Comparison of ENCODE assay signal across 8 mouse cellular contexts in genomic region chr17:25874148-25874720, GRCm38 (mm10). TPM values are rescaled to one million over a fixed set of nuclear protein-coding genes. Genes with fewer than 3 reads are reported as not detected.
A peak's percentile ranks its signal among the peaks of the same experiment; 100 is the strongest.
DNase-seq lines count a peak whose midpoint lies in the region; ATAC-seq and TF ChIP-seq lines count a peak whose summit lies in the region.

No protein-coding gene starts in this region.

- H3K36me3 ChIP-seq in embryonic facial prominence, embryonic 13.5 days, result peaks cover 18% of the 10 kb centered on the region
- H3K36me3 ChIP-seq in intestine, postnatal 0 days (ENCODE audit: control insufficient read depth, insufficient read depth), result peaks cover 10% of the 10 kb centered on the region
- H3K36me3 ChIP-seq in neural tube, embryonic 11.5 days (ENCODE audit: control insufficient read depth, insufficient read depth, low read length), result peaks cover 7% of the 10 kb centered on the region; the same call in 1 of the 2 replicates

- TF ChIP-seq CTCF in layer of hippocampus, adult 2 months (conservative IDR thresholded peaks at IDR 0.05), result no peak
- TF ChIP-seq CTCF in intestine, postnatal 0 days (IDR thresholded peaks at IDR 0.05; ENCODE audit: low read depth), result no peak

- H3K27ac ChIP-seq in layer of hippocampus, adult 2 months, result peak overlapping the region; percentile 97
- H3K27ac ChIP-seq in embryonic facial prominence, embryonic 13.5 days, result peak overlapping the region; percentile 93
- peak overlapping the region; percentile 63 for H3K27ac ChIP-seq in intestine, postnatal 0 days (ENCODE audit: low read depth, low read length)
- H3K27ac ChIP-seq in neural tube, embryonic 11.5 days (ENCODE audit: low read depth, low read length), result peak overlapping the region; percentile 11; the same call in 1 of the 2 replicates

- no peak for ATAC-seq in embryonic facial prominence, embryonic 13.5 days (ENCODE audit: insufficient number of reproducible peaks, insufficient read depth, low FRiP score, low TSS enrichment, low read depth)
- ATAC-seq in intestine, postnatal 0 days, result no peak
- no peak for ATAC-seq in neural tube, embryonic 11.5 days (ENCODE audit: insufficient read depth, low FRiP score, low TSS enrichment)
- no peak for ATAC-seq in megakaryocyte progenitor cell, adult 5-6 weeks (replicated peaks; ENCODE audit: poor library complexity)

- no peaks in the 10 kb centered on the region for H3K27me3 ChIP-seq in embryonic facial prominence, embryonic 13.5 days
- H3K27me3 ChIP-seq in intestine, postnatal 0 days (replicated peaks; ENCODE audit: control insufficient read depth, insufficient read depth, low read length), result no peaks in the 10 kb centered on the region
- H3K27me3 ChIP-seq in neural tube, embryonic 11.5 days (ENCODE audit: control insufficient read depth, insufficient read depth, low read length), result no peaks in the 10 kb centered on the region

- H3K4me2 ChIP-seq in embryonic facial prominence, embryonic 13.5 days, result peak overlapping the region; percentile 94
- H3K4me2 ChIP-seq in intestine, postnatal 0 days (replicated peaks; ENCODE audit: low read depth), result peak overlapping the region; percentile 86
- H3K4me2 ChIP-seq in neural tube, embryonic 11.5 days (ENCODE audit: low read depth), result peak overlapping the region; percentile 97

- WGBS in embryonic facial prominence, embryonic 13.5 days, result 5% methylated on average over 14 of the region's 14 CpGs
- WGBS in intestine, postnatal 0 days, result 5% methylated on average over 14 of the region's 14 CpGs
- WGBS in neural tube, embryonic 11.5 days, result 8% methylated on average over 14 of the region's 14 CpGs

- H3K4me1 ChIP-seq in embryonic facial prominence, embryonic 13.5 days, result peaks cover 21% of the 10 kb centered on the region
- H3K4me1 ChIP-seq in intestine, postnatal 0 days (replicated peaks; ENCODE audit: control insufficient read depth, insufficient read depth, low read length), result peaks cover 6% of the 10 kb centered on the region; the same call in 1 of the 2 replicates
- H3K4me1 ChIP-seq in neural tube, embryonic 11.5 days (ENCODE audit: control insufficient read depth, insufficient read depth, low read length), result peaks cover 13% of the 10 kb centered on the region

- H3K4me3 ChIP-seq in layer of hippocampus, adult 2 months, result peak overlapping the region; percentile 99
- H3K4me3 ChIP-seq in embryonic facial prominence, embryonic 13.5 days, result peak overlapping the region; percentile 80
- H3K4me3 ChIP-seq in intestine, postnatal 0 days (ENCODE audit: low read depth, low read length), result peak overlapping the region; percentile 74
- H3K4me3 ChIP-seq in neural tube, embryonic 11.5 days (ENCODE audit: low read depth, low read length), result peak overlapping the region; percentile 72

- DNase-seq in layer of hippocampus, adult 2 months (ENCODE audit: low spot score in 2 of 2), result no peak
- DNase-seq in layer of hippocampus, adult 11-12 months (ENCODE audit: low spot score), result no peak
- no peak for DNase-seq in neural tube, embryonic 11.5 days (ENCODE audit: low spot score)
- DNase-seq in spleen, adult 12 weeks (ENCODE audit: low spot score), result no peak
- DNase-seq in lung, adult 18-20 months, result no peak

- H3K9me3 ChIP-seq in embryonic facial prominence, embryonic 13.5 days, result no peaks in the 10 kb centered on the region
- no peaks in the 10 kb centered on the region for H3K9me3 ChIP-seq in intestine, postnatal 0 days (ENCODE audit: control insufficient read depth)
- no peaks in the 10 kb centered on the region for H3K9me3 ChIP-seq in neural tube, embryonic 11.5 days (ENCODE audit: control insufficient read depth, low read length)

- peak overlapping the region; percentile 84 for H3K9ac ChIP-seq in embryonic facial prominence, embryonic 13.5 days
- peak overlapping the region; percentile 40 for H3K9ac ChIP-seq in intestine, postnatal 0 days (ENCODE audit: low read depth, low read length)
- H3K9ac ChIP-seq in neural tube, embryonic 11.5 days (ENCODE audit: low read length), result peak overlapping the region; percentile 57

RNA-seq across cellular contexts. Expression of gene Mettl26, which starts 0.6 kb away (rescaled TPM):
- 10 to 100 TPM; 39.0 to 39.9 TPM for total RNA-seq in layer of hippocampus, adult 2 months (2021)
- 47.1 and 50.6 TPM in 2 replicates for polyA plus RNA-seq in embryonic facial prominence, embryonic 13.5 days (2015; fragmentation: Nextera tagmentation; extraction: Ambion mirVana)
- 46.6 and 51.7 TPM in 2 replicates for polyA plus RNA-seq in intestine, postnatal 0 days (2015; fragmentation: Nextera tagmentation; extraction: Ambion mirVana)
- 57.8 and 58.8 TPM in 2 replicates for polyA plus RNA-seq in neural tube, embryonic 11.5 days (2014; fragmentation: Nextera tagmentation; extraction: Ambion mirVana)
- 34.3 and 39.1 TPM in 2 replicates for total RNA-seq in megakaryocyte progenitor cell, adult 5-6 weeks (2015)
- total RNA-seq in megakaryocyte progenitor cell, adult 5-6 weeks (2017), result 15.4 and 22.3 TPM in 2 replicates

RNA-seq across cellular contexts. Expression of gene Mcrip2, which starts 5.7 kb away (rescaled TPM):
- 10 to 100 TPM; 20.9 to 21.6 TPM for total RNA-seq in layer of hippocampus, adult 2 months (2021)
- polyA plus RNA-seq in embryonic facial prominence, embryonic 13.5 days (2015; fragmentation: Nextera tagmentation; extraction: Ambion mirVana), result 11.1 and 13.4 TPM in 2 replicates
- polyA plus RNA-seq in intestine, postnatal 0 days (2015; fragmentation: Nextera tagmentation; extraction: Ambion mirVana), result 51.0 and 55.9 TPM in 2 replicates
- 8.2 and 8.7 TPM in 2 replicates for polyA plus RNA-seq in neural tube, embryonic 11.5 days (2014; fragmentation: Nextera tagmentation; extraction: Ambion mirVana)
- total RNA-seq in megakaryocyte progenitor cell, adult 5-6 weeks (2015), result 41.0 and 42.2 TPM in 2 replicates
- 8.6 and 19.7 TPM in 2 replicates for total RNA-seq in megakaryocyte progenitor cell, adult 5-6 weeks (2017)

RNA-seq across cellular contexts. Expression of gene Wfikkn1, which starts 6.4 kb away (rescaled TPM):
- 1 to 10 TPM; 1.7 to 2.8 TPM for total RNA-seq in layer of hippocampus, adult 2 months (2021)
- polyA plus RNA-seq in embryonic facial prominence, embryonic 13.5 days (2015; fragmentation: Nextera tagmentation; extraction: Ambion mirVana), result 0.56 and 0.73 TPM in 2 replicates
- polyA plus RNA-seq in intestine, postnatal 0 days (2015; fragmentation: Nextera tagmentation; extraction: Ambion mirVana), result 0.14 and 0.27 TPM in 2 replicates
- polyA plus RNA-seq in neural tube, embryonic 11.5 days (2014; fragmentation: Nextera tagmentation; extraction: Ambion mirVana), result 1.2 and 1.7 TPM in 2 replicates
- 0.37 and 1.1 TPM in 2 replicates for total RNA-seq in megakaryocyte progenitor cell, adult 5-6 weeks (2015)
- 0.12 and 0.54 TPM in 2 replicates for total RNA-seq in megakaryocyte progenitor cell, adult 5-6 weeks (2017)

RNA-seq across cellular contexts. Expression of gene Wdr90, which starts 12.9 kb away (rescaled TPM):
- 10 to 100 TPM; 21.7 to 24.6 TPM for total RNA-seq in layer of hippocampus, adult 2 months (2021)
- polyA plus RNA-seq in embryonic facial prominence, embryonic 13.5 days (2015; fragmentation: Nextera tagmentation; extraction: Ambion mirVana), result 30.0 and 31.2 TPM in 2 replicates
- polyA plus RNA-seq in intestine, postnatal 0 days (2015; fragmentation: Nextera tagmentation; extraction: Ambion mirVana), result 2.5 and 2.9 TPM in 2 replicates
- 17.8 and 20.3 TPM in 2 replicates for polyA plus RNA-seq in neural tube, embryonic 11.5 days (2014; fragmentation: Nextera tagmentation; extraction: Ambion mirVana)
- 29.5 and 37.9 TPM in 2 replicates for total RNA-seq in megakaryocyte progenitor cell, adult 5-6 weeks (2015)
- total RNA-seq in megakaryocyte progenitor cell, adult 5-6 weeks (2017), result 17.4 and 17.6 TPM in 2 replicates

RNA-seq across cellular contexts. Expression of gene Rhot2, which starts 29.6 kb away (rescaled TPM):
- 100 to 1,000 TPM in 1 of 2 experiments, 10 to 100 TPM in 1; 95.9 to 107 TPM for total RNA-seq in layer of hippocampus, adult 2 months (2021)
- polyA plus RNA-seq in embryonic facial prominence, embryonic 13.5 days (2015; fragmentation: Nextera tagmentation; extraction: Ambion mirVana), result 26.4 and 31.4 TPM in 2 replicates
- polyA plus RNA-seq in intestine, postnatal 0 days (2015; fragmentation: Nextera tagmentation; extraction: Ambion mirVana), result 18.1 and 20.4 TPM in 2 replicates
- 8.6 and 10.5 TPM in 2 replicates for polyA plus RNA-seq in neural tube, embryonic 11.5 days (2014; fragmentation: Nextera tagmentation; extraction: Ambion mirVana)
- 15.1 and 17.0 TPM in 2 replicates for total RNA-seq in megakaryocyte progenitor cell, adult 5-6 weeks (2015)
- total RNA-seq in megakaryocyte progenitor cell, adult 5-6 weeks (2017), result 18.0 and 19.7 TPM in 2 replicates

Comparison
In these comparisons a context has a peak if more than half of its experiments do, and no peak if none do; other contexts are left out.
1. H3K27ac ChIP-seq: peak in every context shown above with its lines; median percentile 97 in layer of hippocampus, adult 2 months; 93 in embryonic facial prominence, embryonic 13.5 days; 63 in intestine, postnatal 0 days; 11 in neural tube, embryonic 11.5 days.